Mouse (Mus musculus) stomach, embryonic 16.5 days (tissue): ENCODE data around the gene Gm45062. TPM values are rescaled to one million over a fixed set of nuclear protein-coding genes. Genes with fewer than 3 reads are reported as not detected.

Source experiments
- ATAC-seq: fragments of 200-750 bp; cut with Nextera tagmentation; 2 replicates; pipeline ENCODE4 v1.8.0; 2017; ENCODE audit warnings: moderate number of reproducible peaks, moderate TSS enrichment; ENCODE audit not compliant: insufficient read depth, low FRiP score
- H3K27ac ChIP-seq: fragments of 300-500 bp; sonication (generic); 2 replicates; pipeline ENCODE4 v1.5.1; 2014; ENCODE audit warnings: low read length
- H3K27me3 ChIP-seq: fragments of 300-500 bp; sonication (generic); 2 replicates; pipeline ENCODE4 v1.6.1; 2014; ENCODE audit warnings: low read length, control low read depth, mixed read lengths; ENCODE audit not compliant: control insufficient read depth, insufficient read depth
- H3K36me3 ChIP-seq: fragments of 300-500 bp; sonication (generic); 2 replicates; pipeline ENCODE4 v1.6.1; 2014; ENCODE audit warnings: low read length; ENCODE audit not compliant: control insufficient read depth, insufficient read depth
- H3K4me1 ChIP-seq: fragments of 300-500 bp; sonication (generic); 2 replicates; pipeline ENCODE4 v1.6.1; 2014; ENCODE audit warnings: low read length, control low read depth, mixed read lengths; ENCODE audit not compliant: control insufficient read depth, insufficient read depth
- H3K4me2 ChIP-seq: fragments of 300-500 bp; sonication (generic); 2 replicates; pipeline ENCODE4 v1.6.1; 2014; ENCODE audit warnings: low read depth, low read length, mixed read lengths
- H3K4me3 ChIP-seq: fragments of 300-500 bp; sonication (generic); replicated peaks from 2 replicates; pipeline ENCODE4 v1.5.1; 2014; ENCODE audit warnings: mild to moderate bottlenecking, low read length
- H3K9ac ChIP-seq: fragments of 300-500 bp; sonication (generic); 2 replicates; pipeline ENCODE4 v1.6.1; 2014; ENCODE audit warnings: low read length
- H3K9me3 ChIP-seq: fragments of 300-500 bp; sonication (generic); replicated peaks from 2 replicates; pipeline ENCODE4 v1.6.1; 2016; ENCODE audit warnings: low read length, control low read depth; ENCODE audit not compliant: control insufficient read depth
- WGBS: fragments of 180-500 bp; shearing (Covaris S2); extraction: QIAGEN DNeasy Blood & Tissue Kit; methylation state at CpG from one replicate; pipeline ENCODE4 v1.1.7; 2014; 5-methylcytosine and 5-hydroxymethylcytosine counted together
- polyA plus RNA-seq: library from polyadenylated mRNA; unstranded; fragments of >200 nt; fragmentation: Nextera tagmentation; extraction: Ambion mirVana; gene quantifications from 2 replicates; pipeline ENCODE4 v1.2.1, GENCODE M21; 2015

Gene Gm45062
- polyA plus RNA-seq, 1 experiment from 2014 or later = 12.2 TPM

DNA sequence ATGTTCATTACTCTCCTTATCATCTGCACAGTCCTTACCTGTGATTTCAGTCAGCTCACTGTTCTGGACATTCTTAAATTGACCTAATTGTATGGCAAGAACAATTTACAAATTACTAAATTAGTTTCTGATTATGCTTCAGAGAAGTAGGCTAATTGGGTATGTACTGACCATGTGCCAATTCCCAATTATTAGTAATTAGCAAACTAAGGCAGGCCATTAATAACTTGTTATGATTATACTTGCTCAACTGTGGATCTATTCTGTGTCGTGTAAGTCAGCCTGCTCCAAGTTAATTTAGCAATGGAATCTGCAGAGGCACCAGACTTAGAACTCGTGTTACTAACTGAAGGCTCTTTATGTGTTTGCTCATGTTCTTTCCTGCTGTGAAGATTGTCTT, 113.8 kb downstream of the Gm45062 start:
- Histone ChIP-seq H3K4me3 (no peak overlapping the region), H3K4me1 (no peaks in the 10 kb centered on the region), H3K9me3 (no peaks in the 10 kb centered on the region), H3K9ac (no peak overlapping the region), H3K36me3 (no peaks in the 10 kb centered on the region), H3K27ac (no peak overlapping the region), H3K27me3 (no peaks in the 10 kb centered on the region), H3K4me2 (no peak overlapping the region)
- WGBS = 64% methylated on average over 2 of the region's 2 CpGs
- no peak for ATAC-seq

DNA sequence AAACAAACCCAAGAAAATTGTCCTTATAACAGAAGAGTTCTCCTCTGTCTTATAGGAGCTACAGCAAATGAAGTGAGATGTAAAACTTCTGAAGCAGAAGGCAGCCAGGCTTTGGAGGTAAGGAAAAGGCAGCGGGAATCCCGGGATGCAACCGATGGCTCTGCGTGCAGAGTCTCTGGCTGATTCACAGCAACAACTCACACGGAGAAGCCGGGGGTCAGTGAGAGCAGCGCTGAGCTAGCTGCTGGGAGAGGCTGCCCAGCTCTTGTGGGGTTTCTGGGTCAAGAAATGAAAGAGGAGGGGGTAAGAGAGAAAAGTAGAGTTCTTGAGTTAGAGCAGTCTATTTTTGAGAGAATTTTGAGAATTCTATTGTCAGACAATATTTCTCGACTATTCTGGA, 114.6 kb downstream of the Gm45062 start:
- Histone ChIP-seq H3K4me2 (no peak overlapping the region), H3K9ac (no peak overlapping the region)
- 57% methylated on average over 8 of the region's 8 CpGs for WGBS

DNA sequence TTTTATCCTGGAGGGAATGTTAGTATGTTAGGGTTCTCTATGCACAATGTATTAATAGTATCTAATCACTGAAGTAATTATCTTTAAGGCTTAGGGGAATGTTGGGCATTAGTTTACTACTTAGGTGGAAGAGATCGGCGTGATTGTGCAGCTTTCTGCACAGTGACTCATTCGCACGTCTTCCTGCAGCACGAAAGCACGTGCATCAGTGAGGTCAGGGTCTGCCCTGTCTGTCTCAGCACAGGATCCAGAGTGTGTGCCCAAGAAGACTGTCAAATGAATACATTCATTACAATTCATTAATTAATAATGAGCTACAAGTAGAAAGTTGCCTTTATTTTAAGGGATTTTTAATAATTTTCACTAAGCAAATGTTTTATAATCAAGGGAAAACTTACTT, 115.0 kb downstream of the Gm45062 start:
- no peaks in the 10 kb centered on the region for H3K4me1 ChIP-seq
- no peak overlapping the region for H3K4me2 ChIP-seq
- no peaks in the 10 kb centered on the region for H3K9me3 ChIP-seq
- 69% methylated on average over 6 of the region's 6 CpGs for WGBS
- no peak for ATAC-seq
- no peak overlapping the region for H3K9ac ChIP-seq
- H3K27ac ChIP-seq = no peak overlapping the region
- H3K4me3 ChIP-seq = no peak overlapping the region
- H3K27me3 ChIP-seq = no peaks in the 10 kb centered on the region
- H3K36me3 ChIP-seq = no peaks in the 10 kb centered on the region

More for the DNA sequence above, 114.6 kb downstream of the Gm45062 start:
- H3K36me3 ChIP-seq = no peaks in the 10 kb centered on the region
- no peak overlapping the region for H3K4me3 ChIP-seq
- no peaks in the 10 kb centered on the region for H3K9me3 ChIP-seq
- no peaks in the 10 kb centered on the region for H3K27me3 ChIP-seq
- no peak overlapping the region for H3K27ac ChIP-seq
- no peak for ATAC-seq
- no peaks in the 10 kb centered on the region for H3K4me1 ChIP-seq

DNA sequence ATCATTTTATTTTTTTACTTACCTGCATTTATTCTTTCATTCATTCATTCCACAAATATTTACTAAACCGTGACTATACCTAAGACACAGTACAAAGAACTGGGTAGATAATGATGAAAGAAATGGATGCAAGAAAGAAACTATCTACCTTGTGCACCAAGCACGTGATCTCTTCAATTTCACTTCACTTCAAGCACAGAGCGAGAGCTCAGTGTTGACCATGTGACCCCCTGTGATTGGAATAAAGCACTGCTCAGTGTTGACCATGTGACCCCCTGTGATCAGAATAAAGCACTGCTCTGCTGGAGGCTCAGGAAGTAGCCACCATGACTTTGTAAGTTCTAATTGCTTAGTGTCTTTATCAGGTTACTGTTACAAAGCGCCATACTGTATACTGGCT, 115.5 kb downstream of the Gm45062 start:
- WGBS = 89% methylated on average over 4 of the region's 4 CpGs
- Histone ChIP-seq H3K4me3 (no peak overlapping the region), H3K4me1 (no peaks in the 10 kb centered on the region), H3K9ac (no peak overlapping the region), H3K27ac (no peak overlapping the region), H3K27me3 (no peaks in the 10 kb centered on the region), H3K9me3 (no peaks in the 10 kb centered on the region), H3K36me3 (no peaks in the 10 kb centered on the region), H3K4me2 (no peak overlapping the region)
- ATAC-seq = no peak

DNA sequence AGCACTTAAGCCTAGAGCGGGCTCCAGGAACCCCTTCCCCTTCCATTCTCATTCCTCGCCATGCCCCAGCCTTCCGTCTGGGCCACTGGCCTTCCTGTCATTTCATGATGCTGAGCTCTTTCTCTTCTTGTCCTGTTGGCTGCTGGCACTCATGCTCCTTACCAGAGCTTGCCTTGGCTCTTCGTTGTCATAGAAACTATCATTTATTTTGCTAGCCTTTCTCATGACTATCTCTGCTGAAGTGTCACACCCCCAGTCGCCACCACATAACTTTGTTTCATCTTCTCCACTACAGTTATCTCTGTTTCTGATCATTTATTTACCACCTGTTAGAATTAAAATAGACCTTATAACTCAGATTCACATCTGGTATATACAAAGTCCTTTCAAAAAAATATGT, 117.1 kb downstream of the Gm45062 start:
- H3K4me1 ChIP-seq = no peaks in the 10 kb centered on the region
- ATAC-seq = no peak
- WGBS = 92% methylated on average over 5 of the region's 5 CpGs
- no peak overlapping the region for H3K9ac ChIP-seq
- H3K9me3 ChIP-seq = no peaks in the 10 kb centered on the region
- H3K4me3 ChIP-seq = no peak overlapping the region
- H3K27ac ChIP-seq = no peak overlapping the region
- H3K36me3 ChIP-seq = no peaks in the 10 kb centered on the region
- no peak overlapping the region for H3K4me2 ChIP-seq
- H3K27me3 ChIP-seq = no peaks in the 10 kb centered on the region

DNA sequence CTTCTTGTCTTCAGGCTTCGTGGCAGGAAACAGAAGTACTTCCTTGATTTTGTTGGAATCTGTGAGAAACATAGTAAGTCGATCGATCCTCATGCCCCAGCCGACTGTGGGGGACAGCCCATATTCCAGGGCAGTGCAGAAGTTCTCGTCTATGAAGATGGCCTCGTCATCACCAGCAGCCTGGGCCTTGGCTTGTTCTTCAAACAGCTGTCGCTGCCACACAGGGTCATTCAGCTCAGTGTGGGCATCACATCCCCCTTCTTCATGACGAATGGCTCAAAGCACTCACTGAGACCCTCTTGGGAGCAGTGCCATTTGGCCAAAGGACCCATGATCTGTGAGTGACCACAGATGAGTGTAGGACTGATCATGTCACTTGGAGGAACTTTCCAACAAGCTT, 118.4 kb downstream of the Gm45062 start:
- Histone ChIP-seq H3K9me3 (no peaks in the 10 kb centered on the region), H3K9ac (no peak overlapping the region), H3K4me2 (no peak overlapping the region), H3K4me1 (no peaks in the 10 kb centered on the region), H3K36me3 (no peaks in the 10 kb centered on the region), H3K27me3 (no peaks in the 10 kb centered on the region), H3K27ac (no peak overlapping the region), H3K4me3 (no peak overlapping the region)
- no peak for ATAC-seq
- WGBS = 89% methylated on average over 8 of the region's 8 CpGs

DNA sequence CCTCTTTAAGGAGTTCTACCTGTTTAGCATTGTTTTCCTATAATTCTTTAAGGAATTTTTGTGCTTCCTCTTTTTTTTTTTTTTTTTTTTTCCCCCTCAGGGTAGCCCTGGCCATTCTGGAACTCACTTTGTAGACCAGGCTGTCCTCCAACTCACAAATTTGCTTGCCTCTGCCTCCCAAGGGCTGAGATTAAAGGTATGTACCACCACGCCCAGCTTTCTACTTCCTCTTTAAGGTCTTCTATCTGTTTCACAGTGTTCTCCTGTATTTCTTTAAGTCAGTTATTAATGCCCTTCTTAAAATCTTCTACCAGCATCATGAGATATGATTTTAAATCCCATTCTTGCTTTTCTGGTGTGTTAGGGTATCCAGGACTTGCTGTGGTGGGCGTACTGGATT, 130.1 kb downstream of the Gm45062 start:
- Histone ChIP-seq H3K4me2 (no peak overlapping the region), H3K27me3 (no peaks in the 10 kb centered on the region), H3K9ac (no peak overlapping the region), H3K9me3 (no peaks in the 10 kb centered on the region), H3K36me3 (no peaks in the 10 kb centered on the region), H3K27ac (no peak overlapping the region), H3K4me3 (no peak overlapping the region), H3K4me1 (0 out of 2 replicates have a peak, but pooled peaks cover 2% of the 10 kb centered on the region)
- no peak for ATAC-seq
- 92% methylated on average over 2 of the region's 2 CpGs for WGBS

DNA sequence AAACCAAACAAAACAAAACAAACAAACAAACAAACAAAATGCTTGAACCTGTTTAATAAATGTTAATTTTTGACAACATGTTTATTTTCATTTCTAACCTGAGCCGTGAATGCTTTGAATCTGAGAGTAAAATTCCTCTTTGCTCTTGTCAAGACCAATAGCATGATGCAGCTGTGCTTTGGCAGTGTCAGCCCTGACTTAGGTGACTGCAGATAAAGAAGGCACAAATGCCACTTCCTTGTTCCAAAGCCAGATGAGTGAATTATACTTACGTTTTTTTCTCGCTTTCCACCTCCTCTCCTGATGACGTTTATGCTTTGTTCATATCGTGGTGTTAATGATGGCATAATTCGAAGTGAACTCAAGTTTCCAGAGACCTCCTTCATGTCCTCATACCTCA, 131.0 kb downstream of the Gm45062 start:
- Histone ChIP-seq H3K36me3 (no peaks in the 10 kb centered on the region), H3K27ac (no peak overlapping the region), H3K9ac (no peak overlapping the region), H3K27me3 (no peaks in the 10 kb centered on the region), H3K9me3 (no peaks in the 10 kb centered on the region), H3K4me2 (no peak overlapping the region), H3K4me3 (no peak overlapping the region), H3K4me1 (0 out of 2 replicates have a peak, but pooled peaks cover 2% of the 10 kb centered on the region)
- ATAC-seq = no peak
- 87% methylated on average over 6 of the region's 6 CpGs for WGBS

DNA sequence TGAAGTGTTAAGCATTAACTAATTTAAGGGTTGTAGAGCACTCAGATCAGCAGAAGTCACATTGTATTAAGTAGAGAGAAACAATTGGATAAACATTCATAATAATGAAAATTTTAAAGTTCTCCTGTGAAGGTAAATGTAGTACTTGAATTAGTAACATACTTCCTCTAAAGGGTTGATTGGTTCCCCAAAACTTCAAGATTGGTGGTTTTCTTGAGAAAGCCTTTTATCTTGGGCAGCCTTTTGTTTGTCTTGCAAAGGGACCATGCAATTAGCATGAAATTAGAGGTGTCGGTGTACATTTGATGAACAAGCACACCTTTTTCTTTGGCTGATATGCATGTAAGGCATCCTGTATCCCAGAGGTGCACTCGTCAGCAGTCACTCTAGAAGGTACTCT, 131.7 kb downstream of the Gm45062 start:
- Histone ChIP-seq H3K4me1 (0 out of 2 replicates have a peak, but pooled peaks cover 2% of the 10 kb centered on the region), H3K36me3 (no peaks in the 10 kb centered on the region), H3K27me3 (no peaks in the 10 kb centered on the region), H3K9ac (no peak overlapping the region), H3K9me3 (no peaks in the 10 kb centered on the region), H3K4me2 (no peak overlapping the region), H3K27ac (no peak overlapping the region), H3K4me3 (no peak overlapping the region)
- 84% methylated on average over 2 of the region's 2 CpGs for WGBS
- ATAC-seq = no peak

DNA sequence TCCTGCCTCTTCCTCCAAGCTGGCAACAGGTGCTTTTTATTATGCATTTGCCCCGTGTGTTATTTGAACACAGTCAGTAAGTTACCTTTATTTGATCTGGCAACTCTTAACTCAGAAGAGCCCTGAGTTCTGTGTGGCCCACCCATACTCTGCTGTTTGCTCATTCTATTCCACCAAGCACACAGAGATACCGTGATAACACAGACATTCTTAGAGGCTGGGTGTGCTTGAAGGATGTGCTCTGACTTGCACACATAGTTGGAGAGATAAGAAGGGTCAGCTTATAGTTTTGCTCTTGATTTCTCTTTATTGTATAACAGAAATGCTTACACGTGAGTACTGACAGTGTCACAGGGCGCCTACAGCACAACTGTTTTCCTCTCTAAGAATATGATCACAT, 133.8 kb downstream of the Gm45062 start:
- no peak overlapping the region for H3K27ac ChIP-seq
- no peak overlapping the region for H3K9ac ChIP-seq
- H3K4me2 ChIP-seq = no peak overlapping the region
- 0 out of 2 replicates have a peak, but pooled peaks cover 2% of the 10 kb centered on the region for H3K4me1 ChIP-seq
- no peaks in the 10 kb centered on the region for H3K27me3 ChIP-seq
- no peaks in the 10 kb centered on the region for H3K36me3 ChIP-seq
- 51% methylated on average over 4 of the region's 4 CpGs for WGBS
- H3K4me3 ChIP-seq = no peak overlapping the region
- ATAC-seq = no peak; the same call in 1 of the 2 replicates
- H3K9me3 ChIP-seq = no peaks in the 10 kb centered on the region
